ENCODE assay signal across 9 mouse cellular contexts in genomic region chr2:132952197-132952596, GRCm38 (mm10). TPM values are rescaled to one million over a fixed set of nuclear protein-coding genes. Genes with fewer than 3 reads are reported as not detected.
DNase-seq lines count a peak whose midpoint lies in the region; ATAC-seq and TF ChIP-seq lines count a peak whose summit lies in the region.
"Had no signal": no experiment of that assay in that cellular context is flagged by ENCODE, and none has a peak within 500 bp of the region (broad histone marks: within the 10 kb centered on the region; RNA-seq: fewer than 3 reads in every experiment).

No protein-coding gene starts in this region.

- 0 out of 2 replicates have a peak, but pooled peaks cover 4% of the 10 kb centered on the region for H3K4me1 ChIP-seq in E14TG2a.4 (replicated peaks; ENCODE audit: low read depth, low read length)
- no peaks in the 10 kb centered on the region for H3K4me1 ChIP-seq in forebrain, embryonic 11.5 days (replicated peaks; ENCODE audit: control insufficient read depth, insufficient read depth, low read length)
- no peaks in the 10 kb centered on the region for H3K4me1 ChIP-seq in midbrain, postnatal 0 days (ENCODE audit: insufficient read depth, low read length)
- H3K4me1 ChIP-seq: heart, embryonic 13.5 days had no signal

- H3K27me3 ChIP-seq in E14TG2a.4 (ENCODE audit: insufficient read depth, low read length): peaks cover 15% of the 10 kb centered on the region
- H3K27me3 ChIP-seq in forebrain, embryonic 11.5 days (ENCODE audit: control insufficient read depth, insufficient read depth, low read length): no peaks in the 10 kb centered on the region
- peaks cover 2% of the 10 kb centered on the region; the same call in 1 of the 2 replicates for H3K27me3 ChIP-seq in midbrain, postnatal 0 days (ENCODE audit: insufficient read depth, low read length)

- DNase-seq in frontal cortex, postnatal 10 days (ENCODE audit: low spot score in 2 of 2): no peak
- DNase-seq in forebrain, embryonic 11.5 days (ENCODE audit: low spot score): no peak
- DNase-seq in kidney, postnatal 14 days: peak; percentile 61
- DNase-seq in midbrain, postnatal 0 days (ENCODE audit: low spot score): peak; percentile 73
- DNase-seq in gastrocnemius, adult 18-20 months (ENCODE audit: low spot score): no peak
- no peak for DNase-seq in layer of hippocampus, adult 9-11 months

- peak; percentile 77 for TF ChIP-seq CTCF in E14TG2a.4 (conservative IDR thresholded peaks at IDR 0.05; ENCODE audit: low read length)
- peak; percentile 80 for TF ChIP-seq CTCF in midbrain, postnatal 0 days (IDR thresholded peaks at IDR 0.05)

- WGBS in forebrain, embryonic 11.5 days: 6% methylated on average over 8 of the region's 8 CpGs
- 1% methylated on average over 8 of the region's 8 CpGs for WGBS in midbrain, postnatal 0 days

- H3K36me3 ChIP-seq in E14TG2a.4 (ENCODE audit: insufficient read depth, low read length): no peaks in the 10 kb centered on the region
- H3K36me3 ChIP-seq in forebrain, embryonic 11.5 days (ENCODE audit: control insufficient read depth, insufficient read depth, low read length): no peaks in the 10 kb centered on the region
- no peaks in the 10 kb centered on the region for H3K36me3 ChIP-seq in midbrain, postnatal 0 days (ENCODE audit: insufficient read depth, low read length)
- H3K36me3 ChIP-seq: heart, embryonic 13.5 days had no signal

- peak; percentile 91 for ATAC-seq in frontal cortex, adult (ENCODE audit: low TSS enrichment)
- peak; percentile 63; the same call in 1 of the 2 replicates for ATAC-seq in forebrain, embryonic 11.5 days (replicated peaks; ENCODE audit: low FRiP score)
- ATAC-seq in midbrain, postnatal 0 days (ENCODE audit: low FRiP score): no peak

- H3K27ac ChIP-seq in forebrain, embryonic 11.5 days (ENCODE audit: low read depth, low read length): no peak overlapping the region
- no peak overlapping the region for H3K27ac ChIP-seq in midbrain, postnatal 0 days (ENCODE audit: low read depth, low read length)
- H3K27ac ChIP-seq: heart, embryonic 13.5 days had no signal

- no peaks in the 10 kb centered on the region for H3K9me3 ChIP-seq in E14TG2a.4 (ENCODE audit: low read length)
- H3K9me3 ChIP-seq in forebrain, embryonic 11.5 days (ENCODE audit: control insufficient read depth, low read length): no peaks in the 10 kb centered on the region
- no peaks in the 10 kb centered on the region for H3K9me3 ChIP-seq in midbrain, postnatal 0 days (ENCODE audit: low read length)
- H3K9me3 ChIP-seq: heart, embryonic 13.5 days had no signal

- no peak overlapping the region for H3K9ac ChIP-seq in forebrain, embryonic 11.5 days (ENCODE audit: low read length)
- H3K9ac ChIP-seq in midbrain, postnatal 0 days (replicated peaks; ENCODE audit: low read length, poor library complexity, severe bottlenecking): no peak overlapping the region
- H3K9ac ChIP-seq: heart, embryonic 13.5 days had no signal

- H3K4me3 ChIP-seq in E14TG2a.4 (replicated peaks; ENCODE audit: low read length): no peak overlapping the region
- H3K4me3 ChIP-seq in forebrain, embryonic 11.5 days (ENCODE audit: low read depth, low read length): no peak overlapping the region
- no peak overlapping the region for H3K4me3 ChIP-seq in midbrain, postnatal 0 days (ENCODE audit: low read depth, low read length)
- H3K4me3 ChIP-seq: heart, embryonic 13.5 days had no signal

- H3K4me2 ChIP-seq in forebrain, embryonic 11.5 days (ENCODE audit: low read depth, low read length, severe bottlenecking): no peak overlapping the region
- no peak overlapping the region for H3K4me2 ChIP-seq in midbrain, postnatal 0 days (ENCODE audit: low read depth, low read length, poor library complexity, severe bottlenecking)
- H3K4me2 ChIP-seq: heart, embryonic 13.5 days had no signal

RNA-seq across cellular contexts. Expression of gene Fermt1, which starts 6.5 kb away (rescaled TPM):
- polyA plus RNA-seq in forebrain, embryonic 11.5 days (2014; fragmentation: Nextera tagmentation; extraction: Ambion mirVana): 3.2 TPM in 2 replicates
- total RNA-seq in midbrain, postnatal 0 days (2014; rRNA removed): 0.09 and 0.22 TPM in 2 replicates
- polyA plus RNA-seq in midbrain, postnatal 0 days (2015; fragmentation: Nextera tagmentation; extraction: Ambion mirVana): not detected in 2 replicates
- total RNA-seq in gastrocnemius, adult 18-20 months (2021): not detected

Comparison
In these comparisons a context has a peak if more than half of its experiments do, and no peak if none do; other contexts are left out.
1. DNase-seq: peak in kidney, postnatal 14 days (single experiment) and midbrain, postnatal 0 days (single experiment); none in frontal cortex, postnatal 10 days (0 of 2), forebrain, embryonic 11.5 days (single experiment), gastrocnemius, adult 18-20 months (single experiment) and layer of hippocampus, adult 9-11 months (single experiment).